Mouse (Mus musculus) cerebellum, adult 2 months (tissue): ENCODE results near the gene Galk1. TPM values are rescaled to one million over a fixed set of nuclear protein-coding genes. Genes with fewer than 3 reads are reported as not detected.
A peak's percentile ranks its signal among the peaks of the same experiment; 100 is the strongest.

Source experiments
- DNase-seq, 2 experiments: peaks; one replicate each; pipeline ENCODE4 v3.0.0; 2021
- H3K27ac ChIP-seq: fragments of 200-500 bp; 2 replicates; pipeline ENCODE4 v1.5.1; 2012; ENCODE audit warnings: low read length, control low read depth, inconsistent platforms; ENCODE audit not compliant: insufficient read depth
- H3K27me3 ChIP-seq: fragments of 200-500 bp; 2 replicates; pipeline ENCODE4 v1.6.1; 2012; ENCODE audit warnings: inconsistent platforms, mild to moderate bottlenecking, low read length, moderate library complexity; ENCODE audit not compliant: control insufficient read depth, insufficient read depth
- H3K4me1 ChIP-seq: fragments of 200-500 bp; 2 replicates; pipeline ENCODE4 v1.6.1; 2011; ENCODE audit warnings: low read length; ENCODE audit not compliant: control insufficient read depth, insufficient read depth
- H3K4me3 ChIP-seq: fragments of 200-500 bp; replicated peaks from 2 replicates; pipeline ENCODE3; 2011; ENCODE audit warnings: mild to moderate bottlenecking, low read depth, low read length, control low read depth; ENCODE audit not compliant: insufficient read depth
- CTCF ChIP-seq: fragments of 200-500 bp; IDR thresholded peaks from 2 replicates; pipeline ENCODE4 v1.5.1; 2011; ENCODE audit warnings: low read depth, mild to moderate bottlenecking, control low read depth, low read length, moderate library complexity, borderline replicate concordance; ENCODE audit not compliant: insufficient read depth
- POLR2A ChIP-seq: fragments of 200-500 bp; IDR thresholded peaks from 2 replicates; pipeline ENCODE4 v1.6.1; 2011; ENCODE audit warnings: low read length, control low read depth, borderline replicate concordance; ENCODE audit not compliant: insufficient read depth
- WGBS: fragments of 180-500 bp; shearing (Covaris S2); methylation state at CpG from one replicate; pipeline ENCODE4 v1.1.7; 2018; 5-methylcytosine and 5-hydroxymethylcytosine counted together
- polyA plus RNA-seq: library from polyadenylated mRNA; depleted of rRNA; stranded (reverse); fragments of >200 nt; gene quantifications from 2 replicates; pipeline ENCODE4 v1.2.3, GENCODE M21; 2012; rRNA removed

The Galk1 gene
- polyA plus RNA-seq, 1 experiment, result 14.8 TPM

GRCm38 (mm10) chr11:115959018-115959417 lies 53.5 kb downstream of the Galk1 start:
- peak in 1 of 2 experiments; percentile 35 for DNase-seq
- Histone ChIP-seq H3K27ac (no peak overlapping the region), H3K27me3 (no peaks in the 10 kb centered on the region), H3K4me3 (no peak overlapping the region), H3K4me1 (no peaks in the 10 kb centered on the region)
- whole genome bisulfite sequencing, result 52% methylated on average over 9 of the region's 9 CpGs
- TF ChIP-seq POLR2A (no peak), CTCF (no peak)

Other genes with a start within 250 kb of the Galk1 start
- gene Tmem94, start 247.3 kb downstream of the Galk1 start, polyA plus RNA-seq, result 54.2 and 57.4 TPM in 2 replicates
- 16.5 and 17.1 TPM in 2 replicates for gene Caskin2, start 199.1 kb downstream of the Galk1 start, polyA plus RNA-seq
- 21.1 and 25.0 TPM in 2 replicates for gene Tsen54, start 198.0 kb downstream of the Galk1 start, polyA plus RNA-seq
- gene Llgl2, start 188.7 kb downstream of the Galk1 start, polyA plus RNA-seq, result 1.8 and 2.5 TPM in 2 replicates
- gene Myo15b, start 154.3 kb downstream of the Galk1 start, polyA plus RNA-seq, result 0.16 and 0.32 TPM in 2 replicates
- 1.3 and 1.7 TPM in 2 replicates for gene Smim5, start 112.8 kb downstream of the Galk1 start, polyA plus RNA-seq
- gene Smim6, start 100.7 kb downstream of the Galk1 start, polyA plus RNA-seq, result 0.11 TPM in 1 of 2 replicates, not detected in the other
- gene Sap30bp, start 79.4 kb downstream of the Galk1 start, polyA plus RNA-seq, result 49.5 and 53.5 TPM in 2 replicates
- gene Recql5, start 79.2 kb downstream of the Galk1 start, polyA plus RNA-seq, result 24.7 and 28.5 TPM in 2 replicates
- 21.6 and 28.6 TPM in 2 replicates for gene Itgb4, start 38.0 kb downstream of the Galk1 start, polyA plus RNA-seq
- gene H3f3b, start 15.2 kb upstream of the Galk1 start, polyA plus RNA-seq, result 456 and 541 TPM in 2 replicates
- gene Unk, start 17.6 kb upstream of the Galk1 start, polyA plus RNA-seq, result 48.1 and 49.1 TPM in 2 replicates
- 3.8 and 5.7 TPM in 2 replicates for gene Unc13d, start 65.2 kb upstream of the Galk1 start, polyA plus RNA-seq
- gene Wbp2, start 74.3 kb upstream of the Galk1 start, polyA plus RNA-seq, result 509 and 539 TPM in 2 replicates
- 4.1 TPM in 2 replicates for gene Trim47, start 114.5 kb upstream of the Galk1 start, polyA plus RNA-seq
- gene Trim65, start 118.4 kb upstream of the Galk1 start, polyA plus RNA-seq, result 7.9 and 9.3 TPM in 2 replicates
- 61.9 and 66.2 TPM in 2 replicates for gene Mrpl38, start 126.1 kb upstream of the Galk1 start, polyA plus RNA-seq
- 81.1 and 83.0 TPM in 2 replicates for gene Fbf1, start 155.4 kb upstream of the Galk1 start, polyA plus RNA-seq
- gene Ten1, start 186.1 kb upstream of the Galk1 start, polyA plus RNA-seq, result 55.2 and 56.8 TPM in 2 replicates
- gene Acox1, start 186.3 kb upstream of the Galk1 start, polyA plus RNA-seq, result 107 and 115 TPM in 2 replicates
- 1.2 and 1.6 TPM in 2 replicates for gene Evpl, start 225.4 kb upstream of the Galk1 start, polyA plus RNA-seq